Mouse (Mus musculus): ENCODE measurements around the gene Pkd2l1. TPM values are rescaled to one million over a fixed set of nuclear protein-coding genes. Genes with fewer than 3 reads are reported as not detected.

The Pkd2l1 gene
- 1.2 and 1.3 TPM in 2 replicates for polyA plus RNA-seq (2014; fragmentation: Nextera tagmentation; extraction: Ambion mirVana)

DNA sequence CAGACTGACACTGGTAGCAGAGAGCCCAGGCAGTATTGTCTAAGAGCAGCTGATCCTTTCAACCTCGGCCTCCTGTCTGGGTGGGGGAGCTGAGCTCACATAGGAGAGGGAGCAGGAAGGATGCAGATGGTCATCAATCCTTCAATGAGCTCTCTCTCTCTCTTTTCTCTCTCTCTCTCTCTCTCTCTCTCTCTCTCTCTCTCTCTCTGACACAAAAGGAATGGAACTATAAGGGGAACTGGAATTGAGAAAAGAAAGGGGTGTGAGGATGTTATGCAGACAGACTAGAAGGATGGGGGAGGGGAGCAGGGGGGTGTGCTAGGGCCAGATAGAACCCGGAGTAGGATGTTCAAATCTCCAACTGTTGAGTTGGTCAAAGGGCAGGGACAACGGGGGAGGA lies at the start of gene Pkd2l1:
Gene Pkd2l1 (minus strand): TSS at position 101 of the 400 bp plus-strand sequence.
- no peak for DNase-seq (ENCODE audit: low spot score)
- Histone ChIP-seq H3K4me1 (ENCODE audit: control insufficient read depth, insufficient read depth, low read length) (no peaks in the 10 kb centered on the region), H3K27me3 (ENCODE audit: control insufficient read depth, insufficient read depth, low read length) (no peaks in the 10 kb centered on the region), H3K36me3 (ENCODE audit: control insufficient read depth, insufficient read depth, low read length) (no peaks in the 10 kb centered on the region), H3K9me3 (ENCODE audit: control insufficient read depth, low read length) (no peaks in the 10 kb centered on the region), H3K9ac (ENCODE audit: low read length) (no peak within 1 kb of the TSS), H3K27ac (ENCODE audit: low read depth, low read length) (no peak within 1 kb of the TSS), H3K4me3 (ENCODE audit: low read depth, low read length) (no peak within 1 kb of the TSS), H3K4me2 (ENCODE audit: low read depth) (no peak within 1 kb of the TSS)
- ATAC-seq (ENCODE audit: insufficient read depth, low FRiP score, low TSS enrichment) = no peak
- WGBS = 39% methylated on average over 3 of the region's 3 CpGs

DNA sequence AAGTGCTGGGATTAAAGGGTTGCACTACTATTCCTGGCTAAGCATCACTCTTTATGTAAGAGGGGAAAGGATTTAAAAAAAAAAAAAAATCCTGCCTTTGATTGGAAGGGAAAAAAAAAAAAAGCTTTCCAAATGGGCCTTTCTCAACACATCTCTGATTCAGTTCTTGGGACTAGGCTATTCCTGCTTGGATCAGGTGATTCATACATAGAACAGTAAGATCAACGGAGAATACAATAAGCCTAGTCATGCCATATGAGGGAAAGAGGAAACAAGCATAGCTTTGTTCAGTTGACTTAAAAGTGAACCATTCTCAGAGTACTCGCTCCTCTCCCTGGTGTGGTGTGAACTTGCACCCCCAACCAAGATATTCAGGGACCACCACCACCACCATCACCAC lies 46.7 kb upstream of the Pkd2l1 start:
- Histone ChIP-seq H3K36me3 (ENCODE audit: control insufficient read depth, insufficient read depth, low read length) (no peaks in the 10 kb centered on the region), H3K27me3 (ENCODE audit: control insufficient read depth, insufficient read depth, low read length) (no peaks in the 10 kb centered on the region), H3K4me1 (ENCODE audit: control insufficient read depth, insufficient read depth, low read length) (no peaks in the 10 kb centered on the region), H3K4me3 (ENCODE audit: low read depth, low read length) (no peak overlapping the region), H3K27ac (ENCODE audit: low read depth, low read length) (no peak overlapping the region), H3K9ac (ENCODE audit: low read length) (no peak overlapping the region), H3K4me2 (ENCODE audit: low read depth) (no peak overlapping the region), H3K9me3 (ENCODE audit: control insufficient read depth, low read length) (no peaks in the 10 kb centered on the region)
- DNase-seq (ENCODE audit: low spot score) = no peak
- ATAC-seq (ENCODE audit: insufficient read depth, low FRiP score, low TSS enrichment) = no peak
- 83% methylated on average over 2 of the region's 2 CpGs for WGBS

DNA sequence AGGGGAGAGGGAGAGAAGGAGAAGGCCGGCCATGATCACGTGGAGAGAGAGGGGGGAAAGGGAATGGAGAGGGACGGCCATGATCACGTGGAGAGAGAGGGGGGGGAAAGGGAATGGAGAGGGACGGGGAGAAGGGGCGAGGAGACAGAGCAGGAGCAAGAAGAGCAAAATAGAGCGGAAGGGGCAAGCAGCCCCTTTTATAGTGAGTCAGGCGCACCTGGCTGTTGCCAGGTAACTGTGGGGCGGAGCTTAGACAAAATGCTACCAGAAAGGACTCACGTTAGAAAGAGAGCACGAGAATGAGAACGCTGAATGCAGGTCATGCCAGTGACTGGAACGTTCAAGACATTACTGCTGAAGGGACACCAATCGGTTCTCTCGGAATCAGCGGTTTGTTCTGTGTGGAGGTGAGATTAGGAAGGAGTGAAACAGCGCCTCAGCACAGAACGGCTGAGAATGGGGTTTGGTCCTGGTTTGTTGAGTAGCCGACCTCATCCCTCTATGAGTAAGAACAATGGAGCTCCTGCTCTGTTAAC lies 45.3 kb upstream of the Pkd2l1 start:
- Histone ChIP-seq H3K4me1 (ENCODE audit: control insufficient read depth, insufficient read depth, low read length) (no peaks in the 10 kb centered on the region), H3K36me3 (ENCODE audit: control insufficient read depth, insufficient read depth, low read length) (no peaks in the 10 kb centered on the region), H3K4me3 (ENCODE audit: low read depth, low read length) (no peak overlapping the region), H3K4me2 (ENCODE audit: low read depth) (peak overlapping the region; percentile 26), H3K9ac (ENCODE audit: low read length) (no peak overlapping the region), H3K27ac (ENCODE audit: low read depth, low read length) (no peak overlapping the region), H3K9me3 (ENCODE audit: control insufficient read depth, low read length) (no peaks in the 10 kb centered on the region), H3K27me3 (ENCODE audit: control insufficient read depth, insufficient read depth, low read length) (no peaks in the 10 kb centered on the region)
- DNase-seq (ENCODE audit: low spot score) (peak; percentile 27), ATAC-seq (ENCODE audit: insufficient read depth, low FRiP score, low TSS enrichment) (no peak)
- 20% methylated on average over 19 of the region's 19 CpGs for WGBS

DNA sequence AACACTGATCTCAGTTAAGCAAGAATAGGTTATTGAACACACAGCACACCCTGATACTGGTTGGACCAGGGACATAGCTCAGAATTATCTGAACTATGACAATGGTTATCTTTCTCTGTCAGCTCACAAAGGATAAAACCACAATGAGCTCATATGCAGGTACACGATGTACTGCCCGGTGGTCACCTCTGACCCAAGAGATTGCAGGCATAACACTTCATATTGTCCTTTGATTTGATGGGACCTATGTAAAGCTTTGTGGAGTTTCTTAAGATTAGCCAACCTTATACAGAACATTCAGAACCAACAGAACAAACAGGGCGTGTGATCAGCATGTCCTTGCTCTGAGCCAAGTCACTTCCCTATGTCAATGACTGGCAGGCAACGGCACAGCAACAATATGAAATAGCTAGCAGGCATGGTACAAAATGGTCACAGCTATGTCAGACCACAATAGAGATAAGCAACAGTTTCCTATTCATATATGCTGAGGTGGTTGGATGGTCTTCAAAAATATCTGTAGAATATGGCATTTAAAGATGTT lies 39.4 kb upstream of the Pkd2l1 start:
- H3K36me3 ChIP-seq (ENCODE audit: control insufficient read depth, insufficient read depth, low read length) = no peaks in the 10 kb centered on the region
- no peak for ATAC-seq (ENCODE audit: insufficient read depth, low FRiP score, low TSS enrichment)

DNA sequence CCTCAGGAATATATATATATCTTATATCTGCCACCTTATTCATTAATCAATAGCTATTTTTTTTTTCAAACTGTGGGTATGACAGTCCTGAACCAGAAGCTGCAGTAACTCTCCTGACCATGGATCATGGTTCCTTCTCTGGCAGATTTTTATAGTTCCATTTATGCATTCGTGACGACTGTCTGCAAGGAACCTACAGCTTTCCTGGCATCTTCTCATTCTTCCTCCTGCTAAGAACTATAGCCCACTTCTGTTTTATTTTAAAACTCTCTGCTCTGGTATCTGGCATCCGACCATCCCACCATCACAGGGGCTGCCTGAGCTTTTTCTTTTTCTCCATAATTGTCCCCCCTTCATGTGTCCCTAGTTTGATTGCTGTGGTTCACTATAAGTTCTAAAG lies 38.0 kb upstream of the Pkd2l1 start:
- H3K9me3 ChIP-seq (ENCODE audit: control insufficient read depth, low read length) = no peaks in the 10 kb centered on the region
- H3K36me3 ChIP-seq (ENCODE audit: control insufficient read depth, insufficient read depth, low read length) = no peaks in the 10 kb centered on the region
- WGBS = 80% methylated on average over 3 of the region's 3 CpGs
- no peak for DNase-seq (ENCODE audit: low spot score)
- H3K4me3 ChIP-seq (ENCODE audit: low read depth, low read length) = no peak overlapping the region
- H3K4me2 ChIP-seq (ENCODE audit: low read depth) = no peak overlapping the region
- no peaks in the 10 kb centered on the region for H3K4me1 ChIP-seq (ENCODE audit: control insufficient read depth, insufficient read depth, low read length)
- no peak overlapping the region for H3K9ac ChIP-seq (ENCODE audit: low read length)
- no peak for ATAC-seq (ENCODE audit: insufficient read depth, low FRiP score, low TSS enrichment)
- H3K27me3 ChIP-seq (ENCODE audit: control insufficient read depth, insufficient read depth, low read length) = no peaks in the 10 kb centered on the region
- H3K27ac ChIP-seq (ENCODE audit: low read depth, low read length) = no peak overlapping the region

More for the DNA sequence above, 39.4 kb upstream of the Pkd2l1 start:
- WGBS = 96% methylated on average over 4 of the region's 4 CpGs
- H3K9ac ChIP-seq (ENCODE audit: low read length) = no peak overlapping the region
- no peaks in the 10 kb centered on the region for H3K27me3 ChIP-seq (ENCODE audit: control insufficient read depth, insufficient read depth, low read length)
- no peaks in the 10 kb centered on the region for H3K4me1 ChIP-seq (ENCODE audit: control insufficient read depth, insufficient read depth, low read length)
- no peak overlapping the region for H3K4me3 ChIP-seq (ENCODE audit: low read depth, low read length)
- H3K9me3 ChIP-seq (ENCODE audit: control insufficient read depth, low read length) = no peaks in the 10 kb centered on the region
- no peak for DNase-seq (ENCODE audit: low spot score)
- no peak overlapping the region for H3K27ac ChIP-seq (ENCODE audit: low read depth, low read length)
- no peak overlapping the region for H3K4me2 ChIP-seq (ENCODE audit: low read depth)

DNA sequence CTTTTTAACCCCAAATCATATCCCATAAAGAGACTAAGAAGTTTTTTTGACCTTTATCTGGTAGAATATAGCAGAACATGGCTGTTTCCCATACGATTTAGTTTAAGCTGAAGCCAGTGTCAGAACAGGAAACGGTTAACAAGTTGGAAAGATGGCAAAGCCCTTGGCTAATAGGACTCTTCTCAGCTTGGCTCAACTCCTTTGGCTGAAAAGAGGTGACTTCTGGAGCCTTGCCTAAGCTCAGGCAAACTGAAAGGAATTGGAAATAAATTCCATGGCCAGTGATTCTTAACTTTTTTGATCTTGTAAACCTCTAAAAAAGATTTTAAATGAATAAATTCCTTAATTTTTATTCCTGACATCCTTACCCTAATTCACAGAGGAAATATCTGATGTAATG lies 37.5 kb upstream of the Pkd2l1 start:
- no peak for DNase-seq (ENCODE audit: low spot score)
- no peak for ATAC-seq (ENCODE audit: insufficient read depth, low FRiP score, low TSS enrichment)
- Histone ChIP-seq H3K36me3 (ENCODE audit: control insufficient read depth, insufficient read depth, low read length) (no peaks in the 10 kb centered on the region), H3K4me1 (ENCODE audit: control insufficient read depth, insufficient read depth, low read length) (no peaks in the 10 kb centered on the region), H3K27me3 (ENCODE audit: control insufficient read depth, insufficient read depth, low read length) (no peaks in the 10 kb centered on the region), H3K4me2 (ENCODE audit: low read depth) (no peak overlapping the region), H3K27ac (ENCODE audit: low read depth, low read length) (no peak overlapping the region), H3K9ac (ENCODE audit: low read length) (no peak overlapping the region), H3K9me3 (ENCODE audit: control insufficient read depth, low read length) (no peaks in the 10 kb centered on the region), H3K4me3 (ENCODE audit: low read depth, low read length) (no peak overlapping the region)
- WGBS = 86% methylated on average over 2 of the region's 2 CpGs

DNA sequence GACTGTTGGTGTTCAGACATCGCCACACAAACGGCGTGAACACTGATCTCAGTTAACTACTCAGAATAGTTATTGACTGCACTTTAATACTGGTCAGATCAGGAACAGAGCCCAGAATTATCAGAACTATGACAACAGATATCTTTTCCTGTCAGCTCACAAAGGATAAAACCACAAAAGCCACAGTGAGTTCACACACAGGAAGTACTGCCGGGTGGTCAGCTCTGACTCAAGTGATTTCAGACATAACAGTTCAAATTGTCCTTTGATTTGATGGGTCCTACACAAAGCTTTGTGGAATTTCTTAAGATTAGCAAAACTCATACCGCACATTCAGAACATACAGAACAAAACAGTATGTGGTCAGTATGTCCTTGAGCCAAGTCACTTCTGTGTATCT lies 33.5 kb upstream of the Pkd2l1 start:
- WGBS = 93% methylated on average over 5 of the region's 5 CpGs
- H3K27me3 ChIP-seq (ENCODE audit: control insufficient read depth, insufficient read depth, low read length) = no peaks in the 10 kb centered on the region
- H3K9me3 ChIP-seq (ENCODE audit: control insufficient read depth, low read length) = no peaks in the 10 kb centered on the region
- no peak overlapping the region for H3K9ac ChIP-seq (ENCODE audit: low read length)
- DNase-seq (ENCODE audit: low spot score) = no peak
- H3K4me3 ChIP-seq (ENCODE audit: low read depth, low read length) = no peak overlapping the region
- no peaks in the 10 kb centered on the region for H3K4me1 ChIP-seq (ENCODE audit: control insufficient read depth, insufficient read depth, low read length)
- no peak overlapping the region for H3K27ac ChIP-seq (ENCODE audit: low read depth, low read length)
- H3K4me2 ChIP-seq (ENCODE audit: low read depth) = no peak overlapping the region
- no peak for ATAC-seq (ENCODE audit: insufficient read depth, low FRiP score, low TSS enrichment)
- no peaks in the 10 kb centered on the region for H3K36me3 ChIP-seq (ENCODE audit: control insufficient read depth, insufficient read depth, low read length)

DNA sequence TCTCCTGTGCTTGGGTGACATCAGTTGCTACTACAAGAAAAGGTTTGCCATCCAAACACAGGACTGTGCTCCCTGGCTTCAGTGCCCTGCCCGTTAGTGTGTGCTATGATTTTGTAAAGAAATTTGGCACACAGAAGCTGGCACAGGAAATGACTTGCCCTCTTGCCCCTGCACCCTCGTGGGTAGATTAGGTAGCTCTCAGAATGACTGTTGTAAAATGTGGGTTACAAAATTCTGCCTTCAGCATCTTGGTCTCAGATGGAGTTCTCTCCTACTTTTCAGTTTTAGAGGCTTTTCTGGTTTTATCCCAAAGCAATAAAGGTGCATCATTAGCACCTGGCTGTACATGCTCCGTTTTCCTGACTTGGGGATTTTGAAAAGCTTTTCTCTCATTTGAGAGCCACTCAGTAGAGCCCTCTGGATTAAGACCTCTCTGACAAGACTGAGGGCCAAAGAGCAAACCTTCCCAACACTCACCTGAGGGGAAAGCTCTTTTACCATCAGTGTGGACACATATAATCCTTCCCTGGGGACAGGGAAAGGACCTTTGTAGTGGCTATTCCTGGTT lies 25.8 kb upstream of the Pkd2l1 start:
- H3K9me3 ChIP-seq (ENCODE audit: control insufficient read depth, low read length) = no peaks in the 10 kb centered on the region
- H3K36me3 ChIP-seq (ENCODE audit: control insufficient read depth, insufficient read depth, low read length) = no peaks in the 10 kb centered on the region
- ATAC-seq (ENCODE audit: insufficient read depth, low FRiP score, low TSS enrichment) = no peak
- no peak for DNase-seq (ENCODE audit: low spot score)
- H3K9ac ChIP-seq (ENCODE audit: low read length) = no peak overlapping the region
- H3K27ac ChIP-seq (ENCODE audit: low read depth, low read length) = no peak overlapping the region
- no peaks in the 10 kb centered on the region for H3K4me1 ChIP-seq (ENCODE audit: control insufficient read depth, insufficient read depth, low read length)
- no peak overlapping the region for H3K4me2 ChIP-seq (ENCODE audit: low read depth)
- H3K27me3 ChIP-seq (ENCODE audit: control insufficient read depth, insufficient read depth, low read length) = no peaks in the 10 kb centered on the region; the same call in 1 of the 2 replicates
- 78% methylated on average over 3 of the region's 3 CpGs for WGBS
- no peak overlapping the region for H3K4me3 ChIP-seq (ENCODE audit: low read depth, low read length)

DNA sequence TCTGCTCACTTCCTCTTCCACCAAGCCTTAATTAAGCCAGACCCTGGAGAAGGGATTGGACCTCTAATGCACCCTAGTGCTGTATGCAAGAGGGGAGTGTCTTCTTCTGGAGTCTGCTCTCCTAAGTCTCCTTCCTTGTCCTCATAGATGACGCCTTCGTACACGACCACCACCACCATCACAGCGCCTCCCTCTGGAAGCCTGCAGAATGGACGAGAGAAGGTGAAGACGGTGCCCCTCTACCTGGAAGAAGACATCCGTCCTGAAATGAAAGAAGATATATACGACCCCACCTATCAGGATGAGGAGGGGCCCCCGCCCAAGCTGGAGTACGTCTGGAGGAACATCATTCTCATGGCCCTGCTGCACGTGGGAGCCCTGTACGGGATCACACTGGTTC lies 23.0 kb upstream of the Pkd2l1 start:
- H3K36me3 ChIP-seq (ENCODE audit: control insufficient read depth, insufficient read depth, low read length) = no peaks in the 10 kb centered on the region
- ATAC-seq (ENCODE audit: insufficient read depth, low FRiP score, low TSS enrichment) = no peak
- DNase-seq (ENCODE audit: low spot score) = no peak
- H3K4me1 ChIP-seq (ENCODE audit: control insufficient read depth, insufficient read depth, low read length) = no peaks in the 10 kb centered on the region
- H3K27ac ChIP-seq (ENCODE audit: low read depth, low read length) = no peak overlapping the region
- no peak overlapping the region for H3K4me2 ChIP-seq (ENCODE audit: low read depth)
- 77% methylated on average over 12 of the region's 12 CpGs for WGBS
- H3K9ac ChIP-seq (ENCODE audit: low read length) = no peak overlapping the region
- H3K9me3 ChIP-seq (ENCODE audit: control insufficient read depth, low read length) = no peaks in the 10 kb centered on the region
- H3K27me3 ChIP-seq (ENCODE audit: control insufficient read depth, insufficient read depth, low read length) = no peaks in the 10 kb centered on the region; the same call in 1 of the 2 replicates
- no peak overlapping the region for H3K4me3 ChIP-seq (ENCODE audit: low read depth, low read length)
